Mouse (Mus musculus) hindbrain, embryonic 11.5 days (tissue): ENCODE data around the gene Irf2bp1. TPM values are rescaled to one million over a fixed set of nuclear protein-coding genes. Genes with fewer than 3 reads are reported as not detected.
A peak's percentile ranks its signal among the peaks of the same experiment; 100 is the strongest.

Experiments
- ATAC-seq: fragments of 200-750 bp; cut with Nextera tagmentation; 2 replicates; pipeline ENCODE4 v1.8.0; 2017; ENCODE audit warnings: mild to moderate bottlenecking, moderate TSS enrichment, moderate library complexity; ENCODE audit not compliant: low FRiP score
- DNase-seq: peaks from one replicate; pipeline ENCODE4 v3.0.0-alpha.2; 2015; ENCODE audit warnings: low spot score
- H3K27ac ChIP-seq: fragments of 300-500 bp; sonication (generic); 2 replicates; pipeline ENCODE4 v1.5.1; 2014; ENCODE audit warnings: mild to moderate bottlenecking, low read depth, low read length
- H3K27me3 ChIP-seq: fragments of 300-500 bp; sonication (generic); 2 replicates; pipeline ENCODE4 v1.6.1; 2014; ENCODE audit warnings: mild to moderate bottlenecking, low read length, moderate library complexity, mixed read lengths; ENCODE audit not compliant: control insufficient read depth, insufficient read depth
- H3K36me3 ChIP-seq: fragments of 300-500 bp; sonication (generic); 2 replicates; pipeline ENCODE4 v1.6.1; 2014; ENCODE audit warnings: mild to moderate bottlenecking, low read length, moderate library complexity, mixed read lengths; ENCODE audit not compliant: control insufficient read depth, insufficient read depth
- H3K4me1 ChIP-seq: fragments of 300-500 bp; sonication (generic); replicated peaks from 2 replicates; pipeline ENCODE4 v1.6.1; 2014; ENCODE audit warnings: low read length, mixed read lengths; ENCODE audit not compliant: control insufficient read depth, insufficient read depth
- H3K4me2 ChIP-seq: fragments of 300-500 bp; sonication (generic); replicated peaks from 2 replicates; pipeline ENCODE4 v1.6.1; 2014; ENCODE audit warnings: mild to moderate bottlenecking, low read depth, low read length
- H3K4me3 ChIP-seq: fragments of 300-500 bp; sonication (generic); 2 replicates; pipeline ENCODE4 v1.5.1; 2014; ENCODE audit warnings: low read depth, low read length
- H3K9ac ChIP-seq: fragments of 300-500 bp; sonication (generic); 2 replicates; pipeline ENCODE4 v1.6.1; 2014; ENCODE audit warnings: low read depth, low read length
- H3K9me3 ChIP-seq: fragments of 300-500 bp; sonication (generic); 2 replicates; pipeline ENCODE4 v1.6.1; 2016; ENCODE audit warnings: low read length; ENCODE audit not compliant: control insufficient read depth
- WGBS: fragments of 180-500 bp; shearing (Covaris S2); extraction: QIAGEN DNeasy Blood & Tissue Kit; methylation state at CpG from one replicate; pipeline ENCODE4 v1.1.7; 2014; 5-methylcytosine and 5-hydroxymethylcytosine counted together
- polyA plus RNA-seq: library from polyadenylated mRNA; unstranded; fragments of >200 nt; fragmentation: Nextera tagmentation; extraction: Ambion mirVana; gene quantifications from 2 replicates; pipeline ENCODE4 v1.2.1, GENCODE M21; 2014

Gene Irf2bp1
- polyA plus RNA-seq, 1 experiment from 2014 or later, result 26.0 TPM

GRCm38 (mm10) chr7:19002848-19003498 lies 871 bp upstream of the Irf2bp1 start:
- Histone ChIP-seq H3K27me3 (no peaks in the 10 kb centered on the region), H3K9ac (peak overlapping the region; percentile 60), H3K27ac (no peak overlapping the region), H3K36me3 (peaks cover 4% of the 10 kb centered on the region; the same call in 1 of the 2 replicates), H3K4me3 (peak overlapping the region; percentile 21), H3K4me1 (peaks cover 12% of the 10 kb centered on the region), H3K9me3 (no peaks in the 10 kb centered on the region), H3K4me2 (peak overlapping the region; percentile 48)
- peak; percentile 83 for DNase-seq
- ATAC-seq, result peak; percentile 66
- WGBS, result 2% methylated on average over 17 of the region's 17 CpGs

GRCm38 (mm10) chr7:19004631-19005079 lies 811 bp downstream of the Irf2bp1 start:
- no peak for DNase-seq
- H3K4me1 ChIP-seq, result peaks cover 12% of the 10 kb centered on the region
- WGBS, result 8% methylated on average over 28 of the region's 34 CpGs

GRCm38 (mm10) chr7:19005417-19006121 lies 1.7 kb downstream of the Irf2bp1 start:
- no peak overlapping the region for H3K27ac ChIP-seq
- H3K4me2 ChIP-seq, result peak overlapping the region; percentile 99
- peak overlapping the region; percentile 84; the same call in 1 of the 2 replicates for H3K4me3 ChIP-seq
- no peak for ATAC-seq
- H3K27me3 ChIP-seq, result no peaks in the 10 kb centered on the region
- peaks cover 12% of the 10 kb centered on the region for H3K4me1 ChIP-seq
- H3K36me3 ChIP-seq, result peaks cover 4% of the 10 kb centered on the region; the same call in 1 of the 2 replicates
- H3K9me3 ChIP-seq, result no peaks in the 10 kb centered on the region
- 83% methylated on average over 33 of the region's 34 CpGs for WGBS
- no peak overlapping the region for H3K9ac ChIP-seq
- no peak for DNase-seq

More at GRCm38 (mm10) chr7:19004631-19005079, 811 bp downstream of the Irf2bp1 start:
- ATAC-seq, result peak; percentile 1; the same call in 1 of the 2 replicates
- Histone ChIP-seq H3K9me3 (no peaks in the 10 kb centered on the region), H3K9ac (peak overlapping the region; percentile 92), H3K27ac (peak overlapping the region; percentile 90), H3K4me3 (peak overlapping the region; percentile 84), H3K4me2 (peak overlapping the region; percentile 99), H3K36me3 (peaks cover 4% of the 10 kb centered on the region; the same call in 1 of the 2 replicates), H3K27me3 (no peaks in the 10 kb centered on the region)

- peaks cover 4% of the 10 kb centered on the region; the same call in 1 of the 2 replicates for H3K36me3 ChIP-seq
- DNase-seq (peak; percentile 92), ATAC-seq (no peak)
- H3K4me2 ChIP-seq, result no peak overlapping the region
- 10% methylated on average over 12 of the region's 12 CpGs for WGBS
- H3K4me1 ChIP-seq, result peaks cover 12% of the 10 kb centered on the region
- no peak overlapping the region for H3K9ac ChIP-seq
- no peaks in the 10 kb centered on the region for H3K27me3 ChIP-seq
- H3K27ac ChIP-seq, result no peak overlapping the region
- H3K4me3 ChIP-seq, result no peak overlapping the region
- H3K9me3 ChIP-seq, result no peaks in the 10 kb centered on the region
These were observed 2.6 kb downstream of the Irf2bp1 start for GRCm38 (mm10) chr7:19006476-19006875.

GRCm38 (mm10) chr7:19007026-19007977 lies 3.5 kb downstream of the Irf2bp1 start:
- Histone ChIP-seq H3K27me3 (no peaks in the 10 kb centered on the region), H3K4me3 (no peak overlapping the region), H3K4me2 (no peak overlapping the region), H3K9me3 (no peaks in the 10 kb centered on the region), H3K9ac (no peak overlapping the region), H3K36me3 (peaks cover 4% of the 10 kb centered on the region; the same call in 1 of the 2 replicates), H3K27ac (no peak overlapping the region), H3K4me1 (peaks cover 12% of the 10 kb centered on the region)
- WGBS, result 75% methylated on average over 13 of the region's 13 CpGs
- DNase-seq (no peak), ATAC-seq (no peak)

GRCm38 (mm10) chr7:19010581-19010980 lies 6.7 kb downstream of the Irf2bp1 start:
- Histone ChIP-seq H3K27me3 (no peaks in the 10 kb centered on the region), H3K4me3 (no peak overlapping the region), H3K9me3 (no peaks in the 10 kb centered on the region), H3K4me2 (no peak overlapping the region), H3K9ac (no peak overlapping the region), H3K27ac (no peak overlapping the region), H3K4me1 (peaks cover 2% of the 10 kb centered on the region; the same call in 1 of the 2 replicates), H3K36me3 (peaks cover 1% of the 10 kb centered on the region; the same call in 1 of the 2 replicates)
- DNase-seq (no peak), ATAC-seq (no peak)
- WGBS, result 84% methylated on average over 7 of the region's 7 CpGs

GRCm38 (mm10) chr7:19012025-19012621 lies 8.3 kb downstream of the Irf2bp1 start:
- Histone ChIP-seq H3K9me3 (no peaks in the 10 kb centered on the region), H3K4me3 (peak overlapping the region; percentile 26), H3K36me3 (no peaks in the 10 kb centered on the region), H3K9ac (peak overlapping the region; percentile 69), H3K27me3 (no peaks in the 10 kb centered on the region), H3K27ac (no peak overlapping the region), H3K4me2 (peak overlapping the region; percentile 37), H3K4me1 (no peaks in the 10 kb centered on the region; the same call in 1 of the 2 replicates)
- 3% methylated on average over 28 of the region's 31 CpGs for WGBS
- DNase-seq (peak; percentile 37), ATAC-seq (peak; percentile 31)

GRCm38 (mm10) chr7:19012882-19013281 lies 9.0 kb downstream of the Irf2bp1 start:
- no peaks in the 10 kb centered on the region for H3K9me3 ChIP-seq
- ATAC-seq (no peak), DNase-seq (no peak)
- H3K4me2 ChIP-seq, result no peak overlapping the region
- WGBS, result 51% methylated on average over 2 of the region's 2 CpGs
- no peak overlapping the region for H3K9ac ChIP-seq
- no peaks in the 10 kb centered on the region; the same call in 1 of the 2 replicates for H3K4me1 ChIP-seq
- H3K4me3 ChIP-seq, result no peak overlapping the region
- no peak overlapping the region for H3K27ac ChIP-seq
- H3K36me3 ChIP-seq, result no peaks in the 10 kb centered on the region
- H3K27me3 ChIP-seq, result no peaks in the 10 kb centered on the region
